Mouse (Mus musculus) liver, adult 2 months (tissue): ENCODE data around the gene Nfkbib. TPM values are rescaled to one million over a fixed set of nuclear protein-coding genes. Genes with fewer than 3 reads are reported as not detected.

Experiments used
- DNase-seq: peaks from one replicate; pipeline ENCODE4 v3.0.0-alpha.2; 2011; ENCODE audit warnings: low read depth, low spot score; ENCODE audit errors: extremely low read depth
- H3K27ac ChIP-seq: fragments of 200-500 bp; replicated peaks from 2 replicates; pipeline ENCODE4 v1.5.1; 2012; ENCODE audit warnings: low read depth, mild to moderate bottlenecking, control low read depth, inconsistent platforms, low read length; ENCODE audit not compliant: insufficient read depth
- H3K27me3 ChIP-seq: fragments of 200-500 bp; 2 replicates; pipeline ENCODE4 v1.6.1; 2012; ENCODE audit warnings: mild to moderate bottlenecking, moderate library complexity, low read length, inconsistent platforms; ENCODE audit not compliant: control insufficient read depth, insufficient read depth
- H3K36me3 ChIP-seq: fragments of 200-500 bp; 2 replicates; pipeline ENCODE4 v1.6.1; 2012; ENCODE audit warnings: low read length, inconsistent platforms; ENCODE audit not compliant: control insufficient read depth, insufficient read depth
- H3K4me1 ChIP-seq: fragments of 200-500 bp; 2 replicates; pipeline ENCODE4 v1.6.1; 2011; ENCODE audit warnings: low read length; ENCODE audit not compliant: control insufficient read depth, insufficient read depth
- H3K4me3 ChIP-seq: fragments of 200-500 bp; 2 replicates; pipeline ENCODE4 v1.5.1; 2011; ENCODE audit warnings: low read depth, mild to moderate bottlenecking, control low read depth, low read length, moderate library complexity; ENCODE audit not compliant: insufficient read depth
- H3K79me2 ChIP-seq: fragments of 200-500 bp; 2 replicates; pipeline ENCODE4 v1.6.1; 2012; ENCODE audit warnings: inconsistent platforms, mild to moderate bottlenecking, low read length, moderate library complexity; ENCODE audit not compliant: control insufficient read depth, insufficient read depth
- H3K9ac ChIP-seq: fragments of 200-500 bp; 2 replicates; pipeline ENCODE4 v1.6.1; 2012; ENCODE audit warnings: low read depth, mild to moderate bottlenecking, control low read depth, inconsistent platforms, low read length
- CTCF ChIP-seq: fragments of 200-500 bp; IDR thresholded peaks from 2 replicates; pipeline ENCODE4 v1.5.1; 2011; ENCODE audit warnings: low read depth, low read length, control low read depth
- POLR2A ChIP-seq: fragments of 200-500 bp; IDR thresholded peaks from 2 replicates; pipeline ENCODE4 v1.6.1; 2011; ENCODE audit warnings: low read length, control low read depth; ENCODE audit not compliant: insufficient read depth; ENCODE audit errors: extremely low read depth
- WGBS: fragments of 180-500 bp; shearing (Covaris S2); methylation state at CpG from one replicate; pipeline ENCODE4 v1.1.7; 2018; 5-methylcytosine and 5-hydroxymethylcytosine counted together
- polyA plus RNA-seq: library from polyadenylated mRNA; depleted of rRNA; stranded (reverse); fragments of >200 nt; gene quantifications from 2 replicates; pipeline ENCODE4 v1.2.3, GENCODE M21; 2012
- total RNA-seq: library from RNA; depleted of rRNA; stranded (reverse); fragments of >200 nt; gene quantifications from 2 replicates; pipeline ENCODE4 v1.2.3, GENCODE M21; 2014

The Nfkbib gene
- total and polyA plus RNA-seq, 2 experiments = 7.3 to 39.9 TPM

- TF ChIP-seq CTCF (peak; percentile 84), POLR2A (peak; percentile 62; the same call in 1 of the 2 replicates)
- H3K27ac ChIP-seq = peak within 1 kb of the TSS; percentile 88
Observed at GRCm38 (mm10) chr7:28741709-28742438, 25.4 kb downstream of the Nfkbib start, which contains the start of the genes Mrps12 and Sars2. Gene Mrps12 (minus strand): TSS chr7:28741820. Gene Sars2 (plus strand): TSS chr7:28741992.

GRCm38 (mm10) chr7:28741368-28741708, 26.0 kb downstream of the Nfkbib start:
- no peak for DNase-seq
- Histone ChIP-seq H3K4me3 (peak overlapping the region; percentile 82), H3K27ac (peak overlapping the region; percentile 67), H3K4me1 (peaks cover 4% of the 10 kb centered on the region), H3K36me3 (no peaks in the 10 kb centered on the region), H3K9ac (peak overlapping the region; percentile 85), H3K27me3 (no peaks in the 10 kb centered on the region), H3K79me2 (no peaks in the 10 kb centered on the region)
- under 1% methylated on average over 13 of the region's 13 CpGs for WGBS
- TF ChIP-seq POLR2A (no peak), CTCF (no peak)

More at GRCm38 (mm10) chr7:28741709-28742438, 25.4 kb downstream of the Nfkbib start, which contains the start of the genes Mrps12 and Sars2:
- H3K36me3 ChIP-seq = no peaks in the 10 kb centered on the region
- H3K27me3 ChIP-seq = no peaks in the 10 kb centered on the region
- H3K79me2 ChIP-seq = no peaks in the 10 kb centered on the region
- H3K4me3 ChIP-seq = peak within 1 kb of the TSS; percentile 82
- H3K9ac ChIP-seq = peak within 1 kb of the TSS; percentile 85
- DNase-seq = peak; percentile 96
- WGBS = under 1% methylated on average over 39 of the region's 39 CpGs
- H3K4me1 ChIP-seq = peaks cover 4% of the 10 kb centered on the region

DNA sequence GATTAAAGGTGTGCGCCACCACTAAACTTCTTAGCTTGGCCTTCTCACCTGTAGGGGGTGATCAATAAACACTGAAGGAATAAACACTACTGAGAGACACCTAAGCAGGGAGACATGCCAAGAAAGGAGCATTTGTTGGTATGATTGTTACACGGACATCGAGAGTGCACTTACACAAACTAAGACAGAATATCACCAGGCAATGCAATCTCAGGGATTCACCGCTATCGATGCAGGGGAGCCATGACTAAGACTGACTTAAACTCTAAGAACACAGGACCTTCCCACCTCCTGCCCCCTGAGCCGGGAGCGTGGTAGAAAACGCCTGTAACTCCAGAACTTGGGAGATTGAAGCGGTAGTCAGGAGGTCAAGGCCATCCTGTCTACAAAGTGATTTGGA, 26.4 kb downstream of the Nfkbib start:
- WGBS = 15% methylated on average over 9 of the region's 9 CpGs
- Histone ChIP-seq H3K36me3 (no peaks in the 10 kb centered on the region), H3K9ac (peak overlapping the region; percentile 85), H3K4me3 (peak overlapping the region; percentile 82), H3K79me2 (no peaks in the 10 kb centered on the region), H3K4me1 (peaks cover 4% of the 10 kb centered on the region), H3K27me3 (no peaks in the 10 kb centered on the region), H3K27ac (peak overlapping the region; percentile 67)
- no peak for TF ChIP-seq CTCF
- no peak for TF ChIP-seq POLR2A
- peak; percentile 40 for DNase-seq

DNA sequence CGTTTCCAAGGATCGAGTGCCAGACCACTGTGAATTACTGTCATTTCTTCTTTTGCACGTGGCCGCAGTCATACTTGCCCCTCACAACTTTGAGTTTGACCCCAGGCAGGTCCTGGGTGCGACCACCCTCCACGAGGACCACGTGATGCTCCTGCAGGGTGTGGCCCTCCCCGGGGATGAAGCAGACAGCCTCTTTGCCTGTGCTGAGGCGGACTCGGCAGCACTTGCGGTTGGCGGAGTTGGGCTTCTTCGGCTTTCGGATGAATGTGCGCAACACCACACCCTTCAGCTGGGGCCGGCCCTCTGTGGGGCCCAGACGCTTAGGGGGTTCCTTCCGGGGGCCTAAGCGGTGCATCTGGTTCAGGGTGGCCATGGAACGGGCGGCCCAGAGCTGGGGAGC, 27.5 kb downstream of the Nfkbib start:
- H3K27ac ChIP-seq = no peak overlapping the region
- WGBS = 96% methylated on average over 21 of the region's 21 CpGs
- H3K79me2 ChIP-seq = no peaks in the 10 kb centered on the region
- H3K27me3 ChIP-seq = no peaks in the 10 kb centered on the region
- H3K9ac ChIP-seq = no peak overlapping the region
- DNase-seq = no peak
- TF ChIP-seq POLR2A = no peak
- TF ChIP-seq CTCF = no peak
- H3K4me3 ChIP-seq = no peak overlapping the region
- H3K36me3 ChIP-seq = no peaks in the 10 kb centered on the region
- peaks cover 4% of the 10 kb centered on the region for H3K4me1 ChIP-seq

DNA sequence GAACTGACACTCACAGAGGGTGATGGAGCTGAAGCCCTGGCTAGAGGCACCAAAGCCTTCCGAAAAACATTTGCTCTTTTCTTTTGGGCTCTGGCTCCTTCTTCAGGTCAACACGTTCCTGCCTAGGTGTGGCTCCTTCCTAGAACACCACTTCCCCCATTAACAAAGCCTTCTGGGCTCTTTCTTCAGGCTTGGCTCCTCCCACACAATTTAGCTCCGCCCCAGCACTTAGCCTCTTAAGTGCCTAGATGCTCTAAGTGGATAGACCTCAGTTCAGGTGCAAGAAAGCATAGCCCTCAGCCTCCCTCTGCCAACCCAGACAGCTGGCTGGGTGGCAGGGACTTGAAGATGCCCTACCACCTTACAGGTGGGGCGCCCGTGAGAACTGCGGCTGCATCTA, 31.6 kb downstream of the Nfkbib start:
- WGBS = 85% methylated on average over 6 of the region's 6 CpGs
- Histone ChIP-seq H3K79me2 (no peaks in the 10 kb centered on the region), H3K4me1 (peaks cover 4% of the 10 kb centered on the region), H3K36me3 (no peaks in the 10 kb centered on the region), H3K27ac (no peak overlapping the region), H3K27me3 (no peaks in the 10 kb centered on the region), H3K4me3 (no peak overlapping the region), H3K9ac (no peak overlapping the region)
- DNase-seq = no peak
- TF ChIP-seq CTCF (no peak), POLR2A (no peak)

DNA sequence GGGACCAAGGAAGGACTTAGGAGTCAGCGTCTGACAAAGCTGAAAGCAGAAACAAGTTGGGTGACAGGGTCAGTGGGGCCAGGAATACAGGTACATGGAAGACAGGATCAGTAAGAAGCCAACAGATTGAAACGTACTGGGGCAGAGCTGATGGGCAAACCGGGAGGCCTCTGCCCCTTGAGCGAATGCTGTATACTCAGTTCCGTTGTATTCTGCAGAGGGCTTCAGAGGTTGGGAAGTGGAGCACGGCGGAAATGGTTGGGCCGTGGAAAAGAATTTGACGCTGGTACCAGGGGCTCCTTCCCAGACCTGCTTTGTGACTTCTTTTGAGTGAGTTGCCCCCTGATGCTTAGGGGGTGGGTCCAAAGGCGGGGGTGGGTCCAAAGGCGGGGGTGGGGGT, 34.1 kb downstream of the Nfkbib start:
- H3K9ac ChIP-seq = peak overlapping the region; percentile 44
- H3K4me1 ChIP-seq = peaks cover 4% of the 10 kb centered on the region; the same call in 1 of the 2 replicates
- no peaks in the 10 kb centered on the region for H3K36me3 ChIP-seq
- TF ChIP-seq CTCF = no peak
- TF ChIP-seq POLR2A = no peak
- no peak for DNase-seq
- H3K79me2 ChIP-seq = no peaks in the 10 kb centered on the region
- WGBS = 34% methylated on average over 11 of the region's 11 CpGs
- no peaks in the 10 kb centered on the region for H3K27me3 ChIP-seq
- no peak overlapping the region; the same call in 1 of the 2 replicates for H3K4me3 ChIP-seq
- no peak overlapping the region for H3K27ac ChIP-seq
